Mouse (Mus musculus): ENCODE data around the gene Cyp2u1.

Cyp2u1 gene

DNA sequence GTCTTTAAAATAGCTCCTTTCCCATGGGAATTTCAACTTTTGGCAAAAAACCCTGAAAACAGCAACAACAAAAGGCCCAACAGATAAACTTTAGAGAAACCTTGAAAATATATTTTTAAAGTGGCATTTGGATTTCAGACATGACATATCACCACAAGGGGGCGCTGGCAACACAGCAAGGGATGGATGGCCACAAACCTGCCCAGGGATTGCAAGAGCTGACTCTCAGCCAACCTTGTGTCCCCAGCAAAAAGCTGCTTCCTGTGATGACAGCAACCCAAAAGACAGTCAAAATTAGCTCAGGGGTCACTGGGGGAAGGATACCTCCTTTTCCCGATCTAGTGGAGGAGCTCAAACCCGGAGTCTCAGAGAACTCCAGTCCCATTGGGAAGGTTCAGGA, 17.2 kb upstream of the Cyp2u1 start:
- no peaks in the 10 kb centered on the region for H3K27me3 ChIP-seq (ENCODE audit: control insufficient read depth, insufficient read depth, low read length, poor library complexity, severe bottlenecking)
- no peaks in the 10 kb centered on the region for H3K36me3 ChIP-seq (ENCODE audit: control insufficient read depth, insufficient read depth, low read length, poor library complexity, severe bottlenecking)
- DNase-seq (ENCODE audit: low read depth, low spot score): peak; percentile 77

DNA sequence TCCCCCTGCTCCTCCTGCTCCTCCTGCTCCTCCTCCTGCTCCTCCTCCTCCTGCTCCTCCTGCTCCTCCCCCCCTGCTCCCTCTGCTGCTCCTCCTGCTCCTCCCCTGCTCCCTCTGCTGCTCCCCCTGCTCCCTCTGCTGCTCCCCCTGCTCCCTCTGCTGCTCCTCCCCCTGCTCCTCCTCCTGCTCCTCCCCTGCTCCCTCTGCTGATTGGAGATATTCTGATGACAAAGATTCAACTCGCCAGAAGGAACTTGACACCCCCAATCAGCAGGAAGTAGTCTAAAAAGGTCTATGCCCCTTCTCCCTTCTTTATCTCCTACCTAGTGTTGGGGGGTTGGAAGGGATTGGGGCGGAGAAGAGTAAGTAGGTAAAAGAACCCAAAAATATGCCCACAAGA, 15.2 kb upstream of the Cyp2u1 start:
- no peaks in the 10 kb centered on the region for H3K36me3 ChIP-seq (ENCODE audit: control insufficient read depth, insufficient read depth, low read length, poor library complexity, severe bottlenecking)
- no peaks in the 10 kb centered on the region; the same call in 1 of the 2 replicates for H3K27me3 ChIP-seq (ENCODE audit: control insufficient read depth, insufficient read depth, low read length, poor library complexity, severe bottlenecking)
- DNase-seq (ENCODE audit: low read depth, low spot score): no peak

DNA sequence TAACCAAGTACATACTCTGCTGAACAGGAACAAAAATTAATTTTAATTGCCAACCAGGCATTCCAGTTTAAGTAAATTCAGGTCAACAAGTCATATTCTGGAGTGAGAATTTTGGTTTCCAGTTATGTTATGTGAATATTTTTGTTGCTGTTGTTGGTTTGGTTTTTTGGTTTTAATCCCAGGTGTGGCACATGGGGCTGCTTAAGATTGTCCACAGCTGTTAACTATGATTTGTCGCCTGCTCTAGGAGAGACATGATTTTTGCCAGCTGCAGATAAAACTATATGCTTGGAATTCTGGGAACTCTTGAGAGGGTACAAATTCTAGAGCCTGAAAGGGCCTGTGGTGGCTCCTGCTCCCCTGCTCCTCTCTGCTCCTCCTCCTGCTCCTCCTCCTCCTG, 14.1 kb upstream of the Cyp2u1 start:
- H3K27me3 ChIP-seq (ENCODE audit: control insufficient read depth, insufficient read depth, low read length, poor library complexity, severe bottlenecking): no peaks in the 10 kb centered on the region; the same call in 1 of the 2 replicates
- H3K36me3 ChIP-seq (ENCODE audit: control insufficient read depth, insufficient read depth, low read length, poor library complexity, severe bottlenecking): no peaks in the 10 kb centered on the region
- DNase-seq (ENCODE audit: low read depth, low spot score): no peak

DNA sequence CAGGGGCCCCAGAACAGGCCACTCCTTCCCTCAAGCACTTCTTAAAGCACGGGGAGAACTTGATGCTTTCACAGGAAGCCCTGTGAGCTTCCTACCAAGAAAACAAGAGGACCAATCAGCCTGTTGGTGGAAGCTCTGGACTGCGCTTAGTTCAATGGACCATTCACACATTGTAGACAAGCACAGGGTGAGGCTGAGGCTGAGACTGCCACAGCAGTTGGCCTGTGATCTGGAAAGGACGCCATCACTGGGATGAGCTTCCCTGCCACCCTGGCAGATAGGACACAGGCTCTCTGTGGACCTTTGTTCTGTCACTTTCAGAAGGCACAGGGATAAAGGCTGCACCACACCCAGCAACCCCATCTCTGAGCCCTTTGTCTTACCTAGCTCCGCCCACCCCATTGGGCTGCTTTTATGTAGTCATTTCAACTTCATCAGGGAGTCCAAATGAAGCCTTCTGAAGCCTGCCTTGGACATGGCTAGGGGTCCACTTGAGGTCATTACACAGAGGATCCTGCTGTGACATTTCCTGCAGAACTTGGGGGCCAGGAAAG, 13.0 kb upstream of the Cyp2u1 start:
- H3K36me3 ChIP-seq (ENCODE audit: control insufficient read depth, insufficient read depth, low read length, poor library complexity, severe bottlenecking): no peaks in the 10 kb centered on the region
- no peak for DNase-seq (ENCODE audit: low read depth, low spot score)

DNA sequence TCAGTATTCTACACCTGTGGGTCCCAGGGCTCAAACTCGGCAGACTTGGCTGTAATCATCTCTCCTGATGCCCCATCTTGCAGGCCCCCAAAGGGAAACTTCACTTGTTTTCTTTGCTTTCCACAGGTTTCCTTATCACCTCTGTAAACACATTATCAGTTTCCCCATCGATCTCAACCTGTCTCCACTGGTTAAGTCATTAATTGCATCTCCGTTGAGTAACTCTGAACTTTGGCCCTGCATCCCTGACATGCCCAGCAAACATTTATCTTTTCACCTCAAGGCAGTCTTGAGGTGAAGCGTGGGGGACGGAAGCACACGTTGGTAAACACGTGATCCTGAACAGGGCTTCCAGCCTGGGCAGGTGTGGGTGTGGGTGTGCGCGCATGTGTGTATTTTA, 9.3 kb upstream of the Cyp2u1 start:
- DNase-seq (ENCODE audit: low read depth, low spot score): no peak
- H3K27me3 ChIP-seq (ENCODE audit: control insufficient read depth, insufficient read depth, low read length, poor library complexity, severe bottlenecking): no peaks in the 10 kb centered on the region; the same call in 1 of the 2 replicates
- H3K36me3 ChIP-seq (ENCODE audit: control insufficient read depth, insufficient read depth, low read length, poor library complexity, severe bottlenecking): no peaks in the 10 kb centered on the region

More for the DNA sequence above, 13.0 kb upstream of the Cyp2u1 start:
- no peaks in the 10 kb centered on the region; the same call in 1 of the 2 replicates for H3K27me3 ChIP-seq (ENCODE audit: control insufficient read depth, insufficient read depth, low read length, poor library complexity, severe bottlenecking)

DNA sequence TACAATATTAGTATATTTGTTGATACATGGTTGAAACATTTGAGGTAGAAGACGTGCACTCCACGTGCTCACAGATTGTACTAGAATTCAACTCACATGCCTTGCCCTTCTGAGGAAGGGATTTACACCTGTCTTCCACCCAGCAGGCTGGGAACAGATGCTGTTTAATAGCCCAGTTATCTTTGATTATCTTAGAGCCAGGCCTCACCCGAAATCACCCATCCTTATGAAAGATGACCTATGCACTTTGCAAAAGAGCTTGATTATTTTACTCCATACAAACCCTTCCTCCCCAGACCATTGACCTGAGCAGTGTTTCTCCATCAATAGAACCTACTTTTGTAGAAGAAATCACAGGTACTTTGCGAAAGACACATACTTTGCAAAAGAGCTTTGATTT, 7.5 kb upstream of the Cyp2u1 start:
- no peak for DNase-seq (ENCODE audit: low read depth, low spot score)
- no peaks in the 10 kb centered on the region; the same call in 1 of the 2 replicates for H3K27me3 ChIP-seq (ENCODE audit: control insufficient read depth, insufficient read depth, low read length, poor library complexity, severe bottlenecking)
- no peaks in the 10 kb centered on the region for H3K36me3 ChIP-seq (ENCODE audit: control insufficient read depth, insufficient read depth, low read length, poor library complexity, severe bottlenecking)

DNA sequence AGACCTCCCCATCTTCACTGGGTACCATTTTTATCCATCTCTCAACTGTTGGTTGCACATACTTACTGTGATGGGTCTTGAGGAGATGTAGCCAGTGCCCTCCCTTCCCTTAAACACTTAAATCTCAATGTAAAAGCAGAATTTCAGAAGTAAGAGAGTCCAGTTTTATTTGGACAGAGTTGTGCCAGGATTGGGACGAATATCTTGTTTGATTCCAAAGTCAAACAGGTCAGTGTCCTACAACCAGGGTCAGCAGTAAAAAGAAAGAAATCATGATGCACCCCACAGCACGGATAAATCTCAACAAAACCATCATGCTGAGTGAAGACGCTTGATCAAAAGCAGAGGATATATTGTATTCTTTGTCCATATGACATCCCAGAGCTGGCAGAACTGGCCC, 4.8 kb upstream of the Cyp2u1 start:
- Histone ChIP-seq H3K27me3 (ENCODE audit: control insufficient read depth, insufficient read depth, low read length, poor library complexity, severe bottlenecking) (no peaks in the 10 kb centered on the region), H3K36me3 (ENCODE audit: control insufficient read depth, insufficient read depth, low read length, poor library complexity, severe bottlenecking) (no peaks in the 10 kb centered on the region)
- no peak for DNase-seq (ENCODE audit: low read depth, low spot score)

DNA sequence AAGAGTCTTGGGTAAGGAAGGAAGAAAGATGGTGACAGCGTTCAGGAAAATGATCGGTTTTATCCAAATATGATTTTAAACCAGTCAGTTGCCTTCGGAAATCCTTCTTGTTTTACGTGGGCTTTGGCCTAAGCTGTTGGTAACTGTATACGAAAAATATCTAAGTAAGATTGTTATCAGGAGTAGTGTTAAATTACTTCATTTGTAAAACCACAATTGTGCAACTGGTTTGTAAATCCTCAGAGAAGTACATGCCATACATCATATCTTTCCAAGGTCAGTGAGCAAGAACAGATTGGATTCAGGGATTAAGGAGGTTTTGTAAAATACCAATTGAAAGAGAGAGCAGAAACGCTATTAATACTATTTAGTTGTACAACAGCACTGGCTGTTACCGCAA, 3.2 kb upstream of the Cyp2u1 start:
- DNase-seq (ENCODE audit: low read depth, low spot score): no peak
- H3K36me3 ChIP-seq (ENCODE audit: control insufficient read depth, insufficient read depth, low read length, poor library complexity, severe bottlenecking): no peaks in the 10 kb centered on the region
- H3K27me3 ChIP-seq (ENCODE audit: control insufficient read depth, insufficient read depth, low read length, poor library complexity, severe bottlenecking): no peaks in the 10 kb centered on the region

DNA sequence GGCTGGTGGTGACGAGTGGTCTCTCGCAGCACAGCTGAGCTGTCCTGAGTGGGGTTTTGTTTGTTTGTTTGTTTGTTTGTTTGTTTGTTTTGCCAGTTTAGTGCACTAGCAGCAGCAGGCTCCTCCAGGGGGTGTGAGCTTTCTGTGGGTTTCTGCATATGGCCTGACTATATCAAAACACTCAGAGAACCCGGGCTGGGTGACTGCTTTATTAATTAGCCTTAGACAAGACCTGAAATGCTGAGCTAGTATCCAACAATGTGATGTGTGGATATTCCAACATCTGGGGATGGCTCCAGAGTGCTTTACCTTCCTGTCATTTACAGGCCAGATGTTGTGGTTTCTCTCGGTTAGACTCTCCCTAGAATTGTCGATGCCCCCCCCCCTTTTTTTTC, 290 bp upstream of the Cyp2u1 start:
- Histone ChIP-seq H3K27me3 (ENCODE audit: control insufficient read depth, insufficient read depth, low read length, poor library complexity, severe bottlenecking) (no peaks in the 10 kb centered on the region), H3K36me3 (ENCODE audit: control insufficient read depth, insufficient read depth, low read length, poor library complexity, severe bottlenecking) (no peaks in the 10 kb centered on the region)
- DNase-seq (ENCODE audit: low read depth, low spot score): no peak

DNA sequence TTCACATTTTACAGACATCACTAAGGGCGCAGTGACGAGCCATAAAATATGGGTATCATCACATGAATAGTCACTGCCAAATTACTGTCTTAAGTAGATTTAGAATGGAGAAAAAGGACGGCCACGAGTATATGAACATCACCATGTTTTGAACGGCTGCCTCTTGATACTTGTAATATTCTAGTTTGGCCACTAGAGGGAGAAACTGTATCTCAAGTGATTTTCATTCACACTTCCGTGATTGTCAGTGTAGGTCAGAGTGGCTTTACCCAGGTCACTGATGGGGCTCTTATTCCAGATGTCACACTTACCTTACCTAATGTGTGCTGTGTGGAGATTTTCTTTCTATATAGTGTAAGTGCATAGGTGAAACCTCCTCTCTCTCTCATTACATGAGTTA, 3.1 kb downstream of the Cyp2u1 start:
- DNase-seq (ENCODE audit: low read depth, low spot score): peak; percentile 78
- Histone ChIP-seq H3K36me3 (ENCODE audit: control insufficient read depth, insufficient read depth, low read length, poor library complexity, severe bottlenecking) (no peaks in the 10 kb centered on the region), H3K27me3 (ENCODE audit: control insufficient read depth, insufficient read depth, low read length, poor library complexity, severe bottlenecking) (no peaks in the 10 kb centered on the region)

DNA sequence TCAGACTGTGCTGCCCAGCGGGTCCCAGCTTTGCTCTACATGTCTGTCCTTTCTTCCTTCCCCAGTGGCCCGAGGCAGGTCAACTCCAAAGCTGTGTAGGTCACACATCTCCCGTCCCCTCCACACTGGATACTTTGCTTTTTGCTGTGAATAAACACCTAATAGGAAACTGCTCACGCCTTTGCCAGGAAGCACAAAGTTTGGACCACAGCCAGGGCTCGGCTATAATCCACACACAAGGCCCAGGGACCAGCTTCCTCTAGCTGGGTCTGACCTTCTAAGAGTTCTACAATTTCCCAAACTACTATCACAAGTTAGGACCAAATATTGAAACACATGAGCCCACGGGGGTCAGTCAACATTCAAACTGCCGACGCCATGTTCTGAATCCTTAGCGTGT, 3.9 kb downstream of the Cyp2u1 start:
- DNase-seq (ENCODE audit: low read depth, low spot score): no peak
- Histone ChIP-seq H3K27me3 (ENCODE audit: control insufficient read depth, insufficient read depth, low read length, poor library complexity, severe bottlenecking) (no peaks in the 10 kb centered on the region), H3K36me3 (ENCODE audit: control insufficient read depth, insufficient read depth, low read length, poor library complexity, severe bottlenecking) (no peaks in the 10 kb centered on the region)

DNA sequence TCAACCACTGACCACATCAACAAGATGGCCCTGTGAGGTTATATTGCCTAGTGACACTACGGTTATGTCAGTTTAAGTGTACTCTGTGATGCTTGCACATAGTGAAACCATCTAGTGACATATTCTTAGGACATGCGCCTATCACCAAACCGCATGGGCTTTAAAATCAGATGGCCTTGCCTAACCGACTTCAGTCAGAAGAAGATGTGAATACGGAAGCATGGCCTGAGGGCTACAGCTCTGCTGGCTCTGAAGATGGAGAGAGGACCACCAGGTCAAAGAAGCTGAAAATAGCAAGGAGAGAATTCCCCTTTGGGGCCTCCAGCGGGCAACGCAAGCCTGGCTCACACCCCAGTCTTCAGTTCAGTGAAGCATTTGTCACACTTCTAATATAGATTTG, 6.1 kb downstream of the Cyp2u1 start:
- H3K27me3 ChIP-seq (ENCODE audit: control insufficient read depth, insufficient read depth, low read length, poor library complexity, severe bottlenecking): no peaks in the 10 kb centered on the region
- DNase-seq (ENCODE audit: low read depth, low spot score): no peak
- H3K36me3 ChIP-seq (ENCODE audit: control insufficient read depth, insufficient read depth, low read length, poor library complexity, severe bottlenecking): no peaks in the 10 kb centered on the region

DNA sequence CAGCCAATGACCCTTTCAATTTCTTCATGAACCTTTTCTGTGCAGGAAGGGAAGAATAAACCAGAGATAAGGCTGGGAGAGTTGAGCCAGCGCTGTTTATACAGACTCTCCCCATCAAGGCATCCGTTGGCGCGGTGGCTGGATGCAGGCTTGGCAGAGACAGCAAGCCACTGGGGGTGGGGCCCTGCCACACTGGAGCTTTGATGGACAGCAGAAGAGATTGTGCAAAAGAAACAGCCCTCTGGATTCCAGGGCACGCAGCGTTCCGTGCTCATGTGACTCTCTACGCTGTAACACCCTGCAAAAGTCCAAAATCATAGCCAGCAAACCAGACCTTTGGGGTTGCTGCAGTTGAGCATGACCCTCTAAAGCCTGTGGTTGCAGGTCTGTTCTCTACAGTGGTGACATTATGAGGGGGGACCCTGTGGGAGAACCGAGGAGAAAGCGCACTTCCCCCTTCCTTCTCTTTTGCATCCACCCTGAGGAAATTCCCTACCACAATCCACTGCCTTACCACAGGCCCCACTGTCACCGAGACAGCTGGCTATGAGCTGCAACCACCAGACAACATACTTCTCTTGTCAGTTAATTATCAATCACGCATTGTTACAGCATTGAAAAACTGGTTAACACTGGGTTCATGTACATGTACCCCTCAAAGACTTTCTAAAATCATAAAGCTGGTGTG, 7.4 kb downstream of the Cyp2u1 start:
- no peak for DNase-seq (ENCODE audit: low read depth, low spot score)
- Histone ChIP-seq H3K27me3 (ENCODE audit: control insufficient read depth, insufficient read depth, low read length, poor library complexity, severe bottlenecking) (no peaks in the 10 kb centered on the region), H3K36me3 (ENCODE audit: control insufficient read depth, insufficient read depth, low read length, poor library complexity, severe bottlenecking) (no peaks in the 10 kb centered on the region)

DNA sequence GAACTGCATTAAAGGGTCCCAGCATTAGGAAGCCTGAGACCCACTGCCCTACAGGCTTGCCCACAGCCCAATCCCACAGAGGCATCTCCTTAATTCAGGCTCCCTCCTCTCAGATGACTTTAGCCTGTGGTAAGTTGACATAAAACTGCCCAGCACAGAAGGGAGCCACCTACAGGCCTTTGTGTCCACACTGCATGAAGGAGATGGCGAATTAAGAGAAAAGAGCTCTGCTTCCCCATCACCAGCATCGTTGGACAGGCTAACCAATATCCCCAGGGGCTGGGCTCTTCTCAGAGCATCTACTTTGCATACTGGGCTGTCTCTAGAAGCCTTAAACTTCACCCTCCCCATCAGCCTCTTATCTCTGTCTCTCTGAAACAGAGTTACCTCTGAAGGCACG, 8.5 kb downstream of the Cyp2u1 start:
- peak; percentile 24 for DNase-seq (ENCODE audit: low read depth, low spot score)
- H3K27me3 ChIP-seq (ENCODE audit: control insufficient read depth, insufficient read depth, low read length, poor library complexity, severe bottlenecking): no peaks in the 10 kb centered on the region
- no peaks in the 10 kb centered on the region for H3K36me3 ChIP-seq (ENCODE audit: control insufficient read depth, insufficient read depth, low read length, poor library complexity, severe bottlenecking)

DNA sequence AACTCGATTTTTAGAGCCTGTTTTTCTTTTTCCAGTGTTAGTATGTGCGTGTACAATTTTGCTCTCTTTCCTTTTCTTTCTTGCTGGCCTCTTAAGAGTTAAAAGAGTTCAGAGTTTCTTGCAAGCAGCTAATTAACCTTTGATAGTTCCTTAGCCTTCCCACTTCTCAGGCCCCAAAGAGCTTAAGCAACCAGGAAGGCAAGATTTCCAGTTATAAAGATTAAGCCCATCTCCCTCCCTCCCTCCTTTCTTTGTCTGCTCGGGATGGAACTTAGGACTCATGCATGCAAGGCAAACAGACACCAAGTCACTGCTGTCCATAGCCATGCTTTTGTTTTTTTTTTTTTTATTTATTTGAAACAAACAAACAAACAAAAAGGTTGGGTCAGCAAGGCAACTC, 10.1 kb downstream of the Cyp2u1 start:
- no peak for DNase-seq (ENCODE audit: low read depth, low spot score)
- no peaks in the 10 kb centered on the region for H3K36me3 ChIP-seq (ENCODE audit: control insufficient read depth, insufficient read depth, low read length, poor library complexity, severe bottlenecking)
- H3K27me3 ChIP-seq (ENCODE audit: control insufficient read depth, insufficient read depth, low read length, poor library complexity, severe bottlenecking): no peaks in the 10 kb centered on the region

DNA sequence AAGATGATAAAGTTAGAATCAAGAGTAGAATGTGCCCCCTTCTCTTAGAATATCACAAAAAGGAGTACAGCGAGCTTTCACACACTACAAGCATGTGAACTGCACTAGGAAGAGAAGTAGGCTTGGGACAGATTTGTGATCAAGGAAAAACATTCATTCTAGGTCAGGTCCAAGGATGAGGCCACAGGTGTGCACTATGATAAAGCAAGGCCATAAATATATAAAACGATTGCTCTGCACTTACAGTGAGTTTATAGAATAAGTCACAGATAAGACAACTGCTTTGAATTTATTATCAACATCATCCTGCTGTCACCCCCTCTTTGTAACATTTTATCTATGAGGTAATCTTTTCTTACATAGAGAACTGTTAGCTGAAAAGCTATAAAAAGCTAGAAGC, 10.7 kb downstream of the Cyp2u1 start:
- no peak for DNase-seq (ENCODE audit: low read depth, low spot score)
- Histone ChIP-seq H3K27me3 (ENCODE audit: control insufficient read depth, insufficient read depth, low read length, poor library complexity, severe bottlenecking) (no peaks in the 10 kb centered on the region), H3K36me3 (ENCODE audit: control insufficient read depth, insufficient read depth, low read length, poor library complexity, severe bottlenecking) (no peaks in the 10 kb centered on the region)
